Mouse (Mus musculus) right cerebral cortex, postnatal 10 days (tissue): Measurements from ENCODE around the gene Armh3.
A peak's percentile ranks its signal among the peaks of the same experiment; 100 is the strongest.
"Not testable (repeated sequence)": the region's sequence is repeated elsewhere in the genome, so short reads cannot be mapped to it uniquely, and the experiment has no call there.

Experiments used
- DNase-seq, 2 experiments: peaks; one replicate each; pipeline ENCODE4 v3.0.0; 2021; ENCODE audit warnings: low spot score in 2 of 2

The Armh3 gene

GRCm38 (mm10) chr19:46033911-46034310 is 35.6 kb upstream of the Armh3 start:
- no peak for DNase-seq

- peak in 1 of 2 experiments; percentile 45 for DNase-seq
Observed at GRCm38 (mm10) chr19:46032731-46033510, 34.6 kb upstream of the Armh3 start.

- no peak for DNase-seq
Observed at GRCm38 (mm10) chr19:46031689-46032432, 33.6 kb upstream of the Armh3 start.

GRCm38 (mm10) chr19:46030196-46030983 is 32.1 kb upstream of the Armh3 start:
- DNase-seq: no peak

GRCm38 (mm10) chr19:46029652-46030051 is 31.4 kb upstream of the Armh3 start:
- DNase-seq: no peak

GRCm38 (mm10) chr19:46028747-46029320 is 30.5 kb upstream of the Armh3 start:
- no peak for DNase-seq

- DNase-seq: no peak
Observed at GRCm38 (mm10) chr19:46026567-46026966, 28.3 kb upstream of the Armh3 start.

GRCm38 (mm10) chr19:46024959-46025358 is 26.7 kb upstream of the Armh3 start:
- no peak for DNase-seq

- DNase-seq: no peak
Observed at GRCm38 (mm10) chr19:46016023-46016422, 17.7 kb upstream of the Armh3 start.

- DNase-seq: peak; percentile 86 to 91
Observed at GRCm38 (mm10) chr19:46014572-46015178, 16.4 kb upstream of the Armh3 start.

- DNase-seq: no peak
Observed at GRCm38 (mm10) chr19:46005680-46006079, 7.4 kb upstream of the Armh3 start.

- DNase-seq: no peak
Observed at GRCm38 (mm10) chr19:46004814-46005466, 6.7 kb upstream of the Armh3 start.

GRCm38 (mm10) chr19:46003371-46004226 is 5.3 kb upstream of the Armh3 start, which contains the start of gene Hps6:
Hps6 (plus strand) TSS chr19:46003508.
- DNase-seq: peak; percentile 56 to 60

GRCm38 (mm10) chr19:46002279-46002678 is 4.0 kb upstream of the Armh3 start:
- no peak for DNase-seq

GRCm38 (mm10) chr19:45999378-45999777 is 1.1 kb upstream of the Armh3 start:
- no peak for DNase-seq

GRCm38 (mm10) chr19:45998694-45999217 is 468 bp upstream of the Armh3 start:
- no peak for DNase-seq

- DNase-seq: no peak
Observed at GRCm38 (mm10) chr19:45997365-45997764, 923 bp downstream of the Armh3 start.

- DNase-seq: no peak
Observed at GRCm38 (mm10) chr19:45993981-45994737, 4.1 kb downstream of the Armh3 start.

- DNase-seq: not testable (repeated sequence)
Observed at GRCm38 (mm10) chr19:45993441-45993840, 4.8 kb downstream of the Armh3 start.
